21 mouse cellular contexts compared by ENCODE assay signal in genomic region chr11:44763992-44764835, GRCm38 (mm10).
DNase-seq lines count a peak whose midpoint lies in the region; ATAC-seq and TF ChIP-seq lines count a peak whose summit lies in the region.
"Had no signal": no experiment of that assay in that cellular context is flagged by ENCODE, and none has a peak within 500 bp of the region (broad histone marks: within the 10 kb centered on the region; RNA-seq: fewer than 3 reads in every experiment).

No protein-coding gene starts in this region.

- H3K36me3 ChIP-seq in midbrain, embryonic 12.5 days: no peaks in the 10 kb centered on the region
- H3K36me3 ChIP-seq in midbrain, embryonic 11.5 days (ENCODE audit: control insufficient read depth, insufficient read depth, low read length): no peaks in the 10 kb centered on the region
- no peaks in the 10 kb centered on the region for H3K36me3 ChIP-seq in E14TG2a.4 (ENCODE audit: insufficient read depth, low read length)
- H3K36me3 ChIP-seq in small intestine, adult 2 months (ENCODE audit: control insufficient read depth, insufficient read depth, low read length): no peaks in the 10 kb centered on the region
- H3K36me3 ChIP-seq in thymus, adult 2 months (ENCODE audit: control insufficient read depth, insufficient read depth, low read length): no peaks in the 10 kb centered on the region
- H3K36me3 ChIP-seq: forebrain, embryonic 10.5 days; liver, embryonic 13.5 days; lung, embryonic 15.5 days had no signal

- H3K27me3 ChIP-seq in midbrain, embryonic 12.5 days: no peaks in the 10 kb centered on the region
- no peaks in the 10 kb centered on the region for H3K27me3 ChIP-seq in midbrain, embryonic 11.5 days (ENCODE audit: control insufficient read depth, insufficient read depth, low read length)
- no peaks in the 10 kb centered on the region for H3K27me3 ChIP-seq in E14TG2a.4 (ENCODE audit: insufficient read depth, low read length)
- H3K27me3 ChIP-seq in small intestine, adult 2 months (ENCODE audit: control insufficient read depth, insufficient read depth, low read length): no peaks in the 10 kb centered on the region
- no peaks in the 10 kb centered on the region for H3K27me3 ChIP-seq in thymus, adult 2 months (ENCODE audit: control insufficient read depth, insufficient read depth, low read length)
- H3K27me3 ChIP-seq: liver, embryonic 13.5 days; lung, embryonic 15.5 days had no signal

- TF ChIP-seq POLR2A in small intestine, adult 2 months (IDR thresholded peaks at IDR 0.05; ENCODE audit: low read depth, low read length): no peak
- TF ChIP-seq POLR2A in thymus, adult 2 months (IDR thresholded peaks at IDR 0.05; ENCODE audit: control insufficient read depth, extremely low read depth, insufficient read depth, low read length, poor library complexity): no peak

- H3K9ac ChIP-seq in midbrain, embryonic 12.5 days (replicated peaks): no peak overlapping the region
- H3K9ac ChIP-seq in midbrain, embryonic 11.5 days (ENCODE audit: low read length): no peak overlapping the region
- H3K9ac ChIP-seq: forebrain, postnatal 0 days; liver, embryonic 13.5 days; lung, embryonic 15.5 days had no signal

- TF ChIP-seq CTCF in E14TG2a.4 (conservative IDR thresholded peaks at IDR 0.05; ENCODE audit: low read length): no peak
- TF ChIP-seq CTCF in small intestine, adult 2 months (IDR thresholded peaks at IDR 0.05; ENCODE audit: extremely low read depth, insufficient read length, insufficient replicate concordance, low read depth, low read length): no peak
- TF ChIP-seq CTCF in thymus, adult 2 months (IDR thresholded peaks at IDR 0.05; ENCODE audit: borderline replicate concordance, control insufficient read depth, extremely low read depth, insufficient read depth, low read length, poor library complexity): no peak

- H3K4me3 ChIP-seq in midbrain, embryonic 12.5 days: no peak overlapping the region
- no peak overlapping the region for H3K4me3 ChIP-seq in midbrain, embryonic 11.5 days (ENCODE audit: low read depth, low read length)
- 0 out of 2 replicates have a peak overlapping the region, but pooled peaks have one; percentile 0 for H3K4me3 ChIP-seq in E14TG2a.4 (replicated peaks; ENCODE audit: low read length)
- H3K4me3 ChIP-seq in small intestine, adult 2 months (ENCODE audit: low read depth, low read length): no peak overlapping the region
- no peak overlapping the region for H3K4me3 ChIP-seq in thymus, adult 2 months (ENCODE audit: control insufficient read depth, insufficient read depth, low read length)
- H3K4me3 ChIP-seq: forebrain, embryonic 10.5 days; heart, adult 2 months; liver, embryonic 13.5 days; lung, embryonic 15.5 days had no signal

- 0 out of 2 replicates have a peak overlapping the region, but pooled peaks have one; percentile 35 for H3K27ac ChIP-seq in midbrain, embryonic 12.5 days (replicated peaks)
- no peak overlapping the region for H3K27ac ChIP-seq in midbrain, embryonic 11.5 days (ENCODE audit: low read depth, low read length)
- H3K27ac ChIP-seq in small intestine, adult 2 months (ENCODE audit: insufficient read depth, low read depth, low read length): 0 out of 2 replicates have a peak overlapping the region, but pooled peaks have one; percentile 26
- no peak overlapping the region for H3K27ac ChIP-seq in thymus, adult 2 months (ENCODE audit: control insufficient read depth, insufficient read depth, low read length)
- H3K27ac ChIP-seq: forebrain, embryonic 10.5 days; heart, adult 2 months; liver, embryonic 13.5 days; lung, embryonic 15.5 days had no signal

- no peak for ATAC-seq in midbrain, embryonic 12.5 days (ENCODE audit: low FRiP score, low read depth)
- ATAC-seq in midbrain, embryonic 11.5 days (ENCODE audit: low FRiP score): no peak
- ATAC-seq: CD4-positive, CD25-positive, alpha-beta regulatory T cell, adult 4 months; forebrain, postnatal 0 days; hindbrain, embryonic 16.5 days; intestine, postnatal 0 days; midbrain, embryonic 16.5 days had no signal

- H3K9me3 ChIP-seq in midbrain, embryonic 12.5 days: no peaks in the 10 kb centered on the region
- no peaks in the 10 kb centered on the region for H3K9me3 ChIP-seq in midbrain, embryonic 11.5 days (ENCODE audit: control insufficient read depth, low read length)
- no peaks in the 10 kb centered on the region for H3K9me3 ChIP-seq in E14TG2a.4 (ENCODE audit: low read length)
- H3K9me3 ChIP-seq: forebrain, embryonic 10.5 days; liver, embryonic 13.5 days; lung, embryonic 15.5 days had no signal

- DNase-seq in midbrain, embryonic 11.5 days (ENCODE audit: low spot score, missing footprints): no peak
- DNase-seq in B cell, adult 2 months: peak; percentile 71
- no peak for DNase-seq in lung, postnatal 36 days
- DNase-seq in thymus, adult 2 months: no peak
- DNase-seq: adrenal gland, postnatal 25 days; cerebellum, adult 2 months; cerebellum, postnatal 36 days; forebrain, postnatal 0 days; heart, adult 2 months; heart, postnatal 14 days; liver, embryonic 13.5 days; right cerebral cortex, postnatal 4 days had no signal

- peaks cover 30% of the 10 kb centered on the region for H3K4me1 ChIP-seq in midbrain, embryonic 12.5 days
- H3K4me1 ChIP-seq in midbrain, embryonic 11.5 days (ENCODE audit: control insufficient read depth, insufficient read depth, low read length): peaks cover 14% of the 10 kb centered on the region
- peaks cover 92% of the 10 kb centered on the region for H3K4me1 ChIP-seq in E14TG2a.4 (replicated peaks; ENCODE audit: low read depth, low read length)
- no peaks in the 10 kb centered on the region for H3K4me1 ChIP-seq in small intestine, adult 2 months (ENCODE audit: control insufficient read depth, insufficient read depth, insufficient read length, low read length)
- H3K4me1 ChIP-seq in thymus, adult 2 months (replicated peaks; ENCODE audit: control insufficient read depth, insufficient read depth, low read length): no peaks in the 10 kb centered on the region
- H3K4me1 ChIP-seq: liver, embryonic 13.5 days had no signal

- 80% methylated on average over 7 of the region's 7 CpGs for WGBS in midbrain, embryonic 12.5 days
- 78% methylated on average over 7 of the region's 7 CpGs for WGBS in midbrain, embryonic 11.5 days
- WGBS in small intestine, adult 2 months: 74% methylated on average over 7 of the region's 7 CpGs
- WGBS in thymus, adult 2 months: 58% methylated on average over 7 of the region's 7 CpGs

- H3K4me2 ChIP-seq in midbrain, embryonic 12.5 days (replicated peaks): no peak overlapping the region
- no peak overlapping the region for H3K4me2 ChIP-seq in midbrain, embryonic 11.5 days
- H3K4me2 ChIP-seq: liver, embryonic 13.5 days; lung, embryonic 15.5 days had no signal

Comparison
In these comparisons a context has a peak if more than half of its experiments do, and no peak if none do; other contexts are left out.
1. H3K27ac ChIP-seq: peak in midbrain, embryonic 12.5 days (single experiment) and small intestine, adult 2 months (single experiment); none in midbrain, embryonic 11.5 days (single experiment) and thymus, adult 2 months (single experiment).
2. DNase-seq: peak in B cell, adult 2 months (2 of 2); none in midbrain, embryonic 11.5 days (single experiment), lung, postnatal 36 days (single experiment) and thymus, adult 2 months (single experiment).